Mouse (Mus musculus) kidney, adult 2 months (tissue): Measurements from ENCODE around the gene Dynlrb2.

ENCODE experiments used
- CTCF ChIP-seq: fragments of 200-500 bp; conservative IDR thresholded peaks from 2 replicates; pipeline ENCODE4 v1.5.1; 2011; ENCODE audit warnings: low read depth, mild to moderate bottlenecking, control low read depth, low read length, moderate library complexity, mixed read lengths; ENCODE audit not compliant: insufficient read depth, insufficient read length
- POLR2A ChIP-seq: fragments of 200-500 bp; IDR thresholded peaks from one replicate; pipeline ENCODE4 v1.6.1; 2011; ENCODE audit warnings: low read depth, low read length, control low read depth

DNA sequence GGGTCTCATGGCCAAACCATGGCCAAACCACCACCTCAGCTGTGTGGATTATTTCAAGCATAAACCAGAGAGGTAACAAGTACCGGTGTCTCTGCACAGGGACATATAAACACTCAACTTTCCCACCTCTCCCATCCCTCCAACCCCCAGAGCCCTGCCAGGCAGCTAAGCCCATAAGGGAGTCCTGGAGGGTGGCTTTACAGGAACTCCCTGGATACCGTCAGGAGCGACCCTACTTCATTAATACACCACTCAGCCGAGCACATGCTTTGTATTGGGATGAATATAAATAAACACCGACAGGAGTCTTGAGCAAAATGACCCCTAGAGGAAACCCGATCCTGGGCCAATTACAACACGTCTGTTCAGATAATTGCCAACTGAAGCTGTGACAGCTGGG lies 34.0 kb downstream of the Dynlrb2 start:
- TF ChIP-seq CTCF (no peak), POLR2A (no peak)
